Mouse (Mus musculus) E14TG2a.4 (cell line): ENCODE measurements around the gene Ephb4.

Experiments used
- CTCF ChIP-seq: conservative IDR thresholded peaks from 2 replicates; pipeline ENCODE4 v1.5.1; 2014; ENCODE audit warnings: low read length
- NANOG ChIP-seq: IDR thresholded peaks from 2 replicates; pipeline ENCODE4 v1.6.1; 2014; ENCODE audit warnings: borderline replicate concordance, low read length, mixed read lengths
- POU5F1 ChIP-seq: IDR thresholded peaks from 2 replicates; pipeline ENCODE4 v1.6.1; 2014; ENCODE audit warnings: low read length, borderline replicate concordance

- TF ChIP-seq CTCF (no peak), NANOG (no peak), POU5F1 (no peak)
These were observed 25.7 kb downstream of the Ephb4 start for GRCm38 (mm10) chr5:137375627-137376026.
